Mouse (Mus musculus) brain, embryonic 14.5 days (tissue): ENCODE results near the gene Pmpcb. TPM values are rescaled to one million over a fixed set of nuclear protein-coding genes. Genes with fewer than 3 reads are reported as not detected.
A peak's percentile ranks its signal among the peaks of the same experiment; 100 is the strongest.

ENCODE experiments used
- DNase-seq: peaks from one replicate; pipeline ENCODE4 v3.0.0-alpha.2; 2011; ENCODE audit warnings: low read depth
- CTCF ChIP-seq: fragments of 200-500 bp; IDR thresholded peaks from 2 replicates; pipeline ENCODE4 v1.5.1; 2012; ENCODE audit warnings: inconsistent platforms, mild to moderate bottlenecking, moderate library complexity, borderline replicate concordance; ENCODE audit not compliant: insufficient read depth, insufficient read length; ENCODE audit errors: extremely low read depth
- POLR2A ChIP-seq: fragments of 200-500 bp; IDR thresholded peaks from 2 replicates; pipeline ENCODE4 v1.6.1; 2012; ENCODE audit warnings: mild to moderate bottlenecking, inconsistent platforms, borderline replicate concordance; ENCODE audit not compliant: poor library complexity, insufficient read depth, insufficient read length, severe bottlenecking; ENCODE audit errors: extremely low read depth
- polyA plus RNA-seq: library from polyadenylated mRNA; depleted of rRNA; stranded (reverse); fragments of >200 nt; gene quantifications from 2 replicates; pipeline ENCODE4 v1.2.3, GENCODE M21; 2012; rRNA removed

Pmpcb gene
- polyA plus RNA-seq, 1 experiment: 66.7 TPM

- peak; percentile 30 for DNase-seq
- TF ChIP-seq CTCF (no peak), POLR2A (no peak)
Observed at GRCm38 (mm10) chr5:21784161-21785052, 47.5 kb downstream of the Pmpcb start.

DNA sequence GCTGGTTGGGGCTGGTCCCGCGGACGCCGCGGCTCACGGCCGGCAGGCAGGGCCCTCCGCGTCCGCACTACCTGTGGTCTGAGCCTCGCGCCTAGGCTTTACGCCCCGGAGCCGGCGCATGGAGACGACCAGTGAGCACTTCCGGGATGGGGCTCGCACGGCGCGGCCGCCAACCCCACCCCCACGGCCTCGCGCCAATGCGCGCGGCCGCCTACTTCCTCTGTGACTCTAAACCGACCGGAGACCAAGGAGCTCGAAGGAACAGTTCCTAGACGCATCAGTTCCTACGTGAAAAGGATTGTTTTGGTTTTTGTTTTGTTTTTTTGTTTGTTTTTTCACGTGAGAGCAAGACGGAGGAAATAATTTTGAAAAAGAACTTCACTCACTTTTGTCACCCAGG lies 48.1 kb downstream of the Pmpcb start, which contains the start of the genes Dnajc2 and Psmc2:
Gene Dnajc2 (minus strand): TSS at position 199 of the 400 bp plus-strand sequence.
Gene Psmc2 (plus strand): TSS at position 231 of the 400 bp plus-strand sequence.
- peak; percentile 98 for DNase-seq
- peak; percentile 63; the same call in 1 of the 2 replicates for TF ChIP-seq POLR2A
- no peak for TF ChIP-seq CTCF

DNA sequence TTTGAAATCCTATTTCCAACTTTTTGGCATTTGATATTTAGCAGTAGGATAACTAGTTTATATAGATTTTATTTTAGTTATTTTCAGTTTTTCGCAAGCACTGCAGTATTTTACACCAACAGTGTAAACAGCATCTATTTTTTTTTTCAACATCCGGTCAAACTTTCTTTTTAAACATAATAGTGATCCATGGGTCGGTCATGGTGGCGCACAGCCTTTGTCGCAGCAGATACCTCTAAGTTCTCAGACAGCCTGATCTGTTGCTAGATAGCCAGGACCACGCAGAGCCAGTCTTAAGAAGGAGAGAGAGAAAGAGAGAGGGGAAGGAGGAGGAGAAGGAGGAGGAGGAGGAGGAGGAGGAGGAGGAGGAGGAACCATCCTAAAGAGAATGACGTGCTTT lies 48.8 kb downstream of the Pmpcb start:
- TF ChIP-seq CTCF: no peak
- no peak for TF ChIP-seq POLR2A
- peak; percentile 2 for DNase-seq

DNA sequence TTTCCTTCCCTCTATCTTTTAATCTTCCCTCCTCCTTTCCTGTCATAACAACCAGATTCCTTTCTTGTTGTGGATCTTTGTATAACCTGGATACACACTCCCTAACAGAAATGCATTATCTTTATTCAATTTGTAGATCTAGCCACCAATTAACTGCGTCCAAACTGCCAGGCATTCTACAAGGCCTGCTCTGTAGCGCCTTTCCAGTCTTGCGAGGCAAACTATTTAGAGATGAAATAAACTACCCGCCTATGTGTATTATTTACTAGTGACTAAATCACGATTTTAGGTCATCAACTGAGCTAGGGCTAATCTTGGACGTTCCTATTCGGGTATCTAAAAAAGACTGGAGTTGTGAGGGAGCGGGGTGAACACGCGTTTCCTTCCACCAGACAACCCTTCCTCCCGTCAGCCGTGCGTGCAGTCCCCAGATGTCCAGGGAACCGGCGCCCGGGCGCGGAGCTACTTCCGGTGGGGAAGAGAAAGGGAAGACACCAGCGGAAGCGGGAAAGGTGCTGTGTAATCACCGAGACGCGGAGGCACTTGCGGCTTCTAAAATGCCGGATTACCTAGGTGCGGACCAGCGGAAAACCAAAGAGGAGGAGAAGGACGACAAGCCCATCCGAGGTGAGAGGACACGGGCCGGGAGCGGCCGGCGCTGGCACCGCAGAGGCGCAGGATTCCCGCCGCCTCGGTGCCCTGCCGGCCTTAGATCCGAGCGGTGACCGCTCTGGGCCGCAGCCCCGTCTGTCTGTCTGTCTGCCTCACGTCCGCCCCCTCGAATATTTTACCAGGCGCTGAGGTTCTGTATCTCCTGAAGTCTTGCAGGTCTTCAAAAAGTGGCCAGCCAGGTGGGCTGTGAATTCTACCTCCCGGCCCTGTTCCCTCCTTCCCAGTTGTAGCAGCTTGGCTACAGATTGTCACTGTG lies 49.6 kb downstream of the Pmpcb start:
- no peak for TF ChIP-seq CTCF
- peak; percentile 63; the same call in 1 of the 2 replicates for TF ChIP-seq POLR2A
- DNase-seq: peak; percentile 97

DNA sequence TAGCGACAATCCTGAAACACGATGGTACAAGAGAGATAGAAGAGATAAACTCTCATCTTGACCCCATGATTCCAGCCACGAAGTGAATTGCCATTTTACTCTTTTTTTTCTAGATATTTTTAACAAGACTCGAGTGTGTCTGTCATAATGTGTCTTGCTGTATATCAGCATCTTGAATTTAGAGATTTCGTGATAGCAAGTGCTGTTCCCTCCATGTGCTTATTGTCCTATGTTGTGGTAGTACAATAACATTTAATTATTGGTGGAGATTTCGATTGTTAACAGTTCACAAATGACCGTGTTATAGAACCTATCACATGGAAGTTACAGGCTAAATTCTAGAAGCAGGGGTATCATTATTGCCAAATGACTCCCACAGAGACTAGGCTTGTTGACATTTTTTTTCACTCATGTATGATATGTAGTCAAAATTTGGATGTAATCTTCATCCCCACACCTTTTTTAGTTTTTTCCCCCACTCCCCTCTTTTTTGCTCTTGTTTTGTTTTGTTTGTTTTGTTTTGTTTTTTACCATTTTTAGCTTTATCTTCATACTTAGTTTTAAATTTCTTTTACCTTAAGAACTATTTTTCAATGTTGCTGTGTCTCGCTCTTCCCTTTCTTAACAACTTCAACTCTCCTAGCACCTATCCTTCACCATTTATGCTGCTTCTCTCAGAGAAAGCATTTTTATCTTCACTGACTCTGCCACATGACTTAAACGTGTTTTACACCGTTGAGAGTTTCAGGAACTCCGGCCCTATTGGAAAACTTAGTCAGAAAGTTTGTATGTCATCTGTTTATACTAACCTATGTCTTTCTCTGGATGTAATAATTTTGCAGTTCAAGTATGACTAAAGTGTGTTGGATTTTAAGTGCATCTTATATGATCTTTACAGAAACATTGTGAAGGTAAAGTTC lies 50.5 kb downstream of the Pmpcb start:
- TF ChIP-seq CTCF (no peak), POLR2A (no peak)
- no peak for DNase-seq

GRCm38 (mm10) chr5:21789061-21789460 lies 52.1 kb downstream of the Pmpcb start:
- no peak for TF ChIP-seq CTCF
- no peak for TF ChIP-seq POLR2A
- peak; percentile 23 for DNase-seq

DNA sequence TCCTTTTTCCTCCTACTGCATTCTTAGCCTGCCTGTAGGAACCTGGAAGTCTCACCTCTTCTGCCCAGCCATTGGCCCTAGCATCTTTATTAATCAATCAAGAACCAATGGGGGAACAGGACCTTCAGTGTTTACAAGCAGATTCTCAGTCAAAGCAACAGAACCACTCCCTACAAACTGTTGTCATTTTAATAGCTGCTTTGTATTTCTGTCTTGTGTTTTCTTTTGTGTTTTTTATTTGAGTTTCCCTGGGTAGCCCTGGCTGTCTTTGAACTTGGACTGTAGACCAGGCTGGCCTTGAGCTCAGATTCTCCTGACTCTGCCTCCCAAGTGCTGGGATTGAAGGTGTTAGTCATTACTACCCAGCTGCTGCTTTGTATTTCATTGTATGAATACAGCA lies 55.2 kb downstream of the Pmpcb start:
- DNase-seq: no peak
- TF ChIP-seq POLR2A: no peak
- no peak for TF ChIP-seq CTCF

GRCm38 (mm10) chr5:21802907-21803306 lies 66.0 kb downstream of the Pmpcb start:
- DNase-seq: no peak
- TF ChIP-seq CTCF: no peak
- TF ChIP-seq POLR2A: no peak

DNA sequence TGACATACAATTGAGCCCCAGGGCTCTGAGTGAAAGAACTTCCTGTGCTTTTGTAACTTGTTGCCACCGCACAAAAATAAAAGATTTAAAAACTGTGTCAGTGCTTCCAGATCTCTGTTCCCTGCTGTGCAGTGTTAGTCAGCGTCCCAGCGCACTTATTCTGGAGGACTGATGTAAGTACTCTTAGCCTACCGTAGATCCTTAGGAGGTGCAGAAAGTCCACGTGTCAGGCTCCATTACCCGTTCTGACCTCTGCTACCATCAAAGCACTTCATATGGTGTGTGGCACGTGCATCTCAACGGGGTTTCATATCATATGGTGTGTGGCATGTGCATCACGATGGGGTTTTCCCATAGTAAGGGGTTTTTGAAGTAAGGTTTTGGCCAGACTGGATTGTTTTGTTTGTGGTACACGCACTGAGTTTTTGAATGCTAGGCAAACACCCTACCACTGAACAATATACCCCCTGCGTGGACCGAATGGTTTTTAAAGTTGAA lies 66.8 kb downstream of the Pmpcb start:
- TF ChIP-seq POLR2A (no peak), CTCF (no peak)
- DNase-seq: no peak

- TF ChIP-seq CTCF (no peak), POLR2A (no peak)
- no peak for DNase-seq
Observed at GRCm38 (mm10) chr5:21804837-21805236, 67.9 kb downstream of the Pmpcb start.

Other genes with a start within 250 kb of the Pmpcb start
- 6.6 and 12.2 TPM in 2 replicates for gene Lrrc17, start 193.6 kb upstream of the Pmpcb start, polyA plus RNA-seq
- gene Fbxl13, start 91.5 kb upstream of the Pmpcb start, polyA plus RNA-seq: 0.42 and 0.54 TPM in 2 replicates
- 91.6 and 112 TPM in 2 replicates for gene Armc10, start 91.3 kb upstream of the Pmpcb start, polyA plus RNA-seq
- 4.7 and 4.9 TPM in 2 replicates for gene Napepld, start 35.7 kb upstream of the Pmpcb start, polyA plus RNA-seq
- 21.1 and 29.5 TPM in 2 replicates for gene Dnajc2, start 48.1 kb downstream of the Pmpcb start, polyA plus RNA-seq
- 83.3 and 89.2 TPM in 2 replicates for gene Psmc2, start 48.1 kb downstream of the Pmpcb start, polyA plus RNA-seq
- 0.10 TPM in 2 replicates for gene Slc26a5, start 128.5 kb downstream of the Pmpcb start, polyA plus RNA-seq